Mouse (Mus musculus): ENCODE measurements around the gene Heatr5a. TPM values are rescaled to one million over a fixed set of nuclear protein-coding genes. Genes with fewer than 3 reads are reported as not detected.

The Heatr5a gene
- polyA plus RNA-seq, 1 experiment from 2014 or later, result 4.5 TPM

DNA sequence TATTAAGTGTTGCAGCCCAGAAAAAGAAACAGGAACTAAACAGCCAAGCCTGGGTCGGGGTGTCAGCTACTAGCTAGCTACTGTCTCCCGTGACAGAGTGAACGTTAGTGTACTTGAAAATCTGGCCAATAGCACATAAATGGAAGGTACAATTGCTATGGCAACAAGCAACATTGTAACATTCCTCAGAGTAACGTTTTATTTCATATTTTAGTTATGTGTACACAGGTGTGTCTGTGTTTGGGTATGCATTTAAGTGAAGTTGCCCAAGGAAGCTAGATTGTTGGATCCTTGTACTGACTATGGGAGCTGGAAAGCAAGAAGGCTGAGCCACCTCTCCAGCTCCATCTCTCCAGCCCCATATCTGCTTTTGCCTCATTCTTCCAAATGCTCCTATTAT, 31.3 kb downstream of the Heatr5a start:
- DNase-seq (ENCODE audit: low spot score), result no peak
- Histone ChIP-seq H3K27me3 (ENCODE audit: control insufficient read depth, insufficient read depth, low read length) (no peaks in the 10 kb centered on the region), H3K4me1 (replicated peaks; ENCODE audit: control insufficient read depth, insufficient read depth) (no peaks in the 10 kb centered on the region), H3K9me3 (ENCODE audit: control insufficient read depth, low read length) (no peaks in the 10 kb centered on the region), H3K27ac (replicated peaks) (no peak overlapping the region), H3K4me3 (ENCODE audit: low read depth, low read length) (no peak overlapping the region), H3K36me3 (ENCODE audit: control insufficient read depth, insufficient read depth, low read length) (peaks cover 4% of the 10 kb centered on the region; the same call in 1 of the 2 replicates), H3K9ac (ENCODE audit: low read length) (no peak overlapping the region), H3K4me2 (replicated peaks; ENCODE audit: low read depth) (no peak overlapping the region)
- TF ChIP-seq CTCF (IDR thresholded peaks at IDR 0.05; ENCODE audit: low read depth) (no peak), EP300 (optimal IDR thresholded peaks at IDR 0.05) (no peak)
- ATAC-seq (ENCODE audit: low FRiP score, low TSS enrichment), result no peak
- 53% methylated on average over 4 of the region's 4 CpGs for WGBS

DNA sequence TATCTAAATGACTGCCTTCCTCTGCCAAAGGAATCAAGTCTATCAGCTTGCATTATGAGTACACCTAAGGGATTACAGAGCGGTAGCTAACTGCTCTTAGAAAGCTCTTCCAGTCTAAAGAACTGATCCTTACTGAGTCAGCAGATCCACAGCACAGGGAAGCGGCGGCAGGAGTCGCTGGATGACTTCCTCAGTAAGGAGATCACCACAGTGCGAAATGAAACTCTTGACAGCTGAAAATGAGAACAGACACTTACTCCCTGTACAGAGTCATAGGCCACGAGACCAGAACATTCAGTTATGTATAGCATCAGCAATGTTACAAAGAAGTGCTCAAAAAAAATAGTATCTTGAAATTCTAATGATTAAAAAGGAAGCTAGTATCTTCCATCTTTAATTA, 33.2 kb downstream of the Heatr5a start:
- TF ChIP-seq CTCF (IDR thresholded peaks at IDR 0.05; ENCODE audit: low read depth), result no peak
- TF ChIP-seq EP300 (optimal IDR thresholded peaks at IDR 0.05), result no peak
- no peak overlapping the region for H3K27ac ChIP-seq (replicated peaks)
- no peak for ATAC-seq (ENCODE audit: low FRiP score, low TSS enrichment)
- whole genome bisulfite sequencing, result 86% methylated on average over 6 of the region's 6 CpGs
- no peak overlapping the region for H3K4me3 ChIP-seq (ENCODE audit: low read depth, low read length)
- no peaks in the 10 kb centered on the region for H3K27me3 ChIP-seq (ENCODE audit: control insufficient read depth, insufficient read depth, low read length)
- no peaks in the 10 kb centered on the region for H3K36me3 ChIP-seq (ENCODE audit: control insufficient read depth, insufficient read depth, low read length)
- H3K9ac ChIP-seq (ENCODE audit: low read length), result no peak overlapping the region
- H3K4me1 ChIP-seq (replicated peaks; ENCODE audit: control insufficient read depth, insufficient read depth), result no peaks in the 10 kb centered on the region
- no peak overlapping the region for H3K4me2 ChIP-seq (replicated peaks; ENCODE audit: low read depth)
- no peak for DNase-seq (ENCODE audit: low spot score)
- H3K9me3 ChIP-seq (ENCODE audit: control insufficient read depth, low read length), result no peaks in the 10 kb centered on the region

DNA sequence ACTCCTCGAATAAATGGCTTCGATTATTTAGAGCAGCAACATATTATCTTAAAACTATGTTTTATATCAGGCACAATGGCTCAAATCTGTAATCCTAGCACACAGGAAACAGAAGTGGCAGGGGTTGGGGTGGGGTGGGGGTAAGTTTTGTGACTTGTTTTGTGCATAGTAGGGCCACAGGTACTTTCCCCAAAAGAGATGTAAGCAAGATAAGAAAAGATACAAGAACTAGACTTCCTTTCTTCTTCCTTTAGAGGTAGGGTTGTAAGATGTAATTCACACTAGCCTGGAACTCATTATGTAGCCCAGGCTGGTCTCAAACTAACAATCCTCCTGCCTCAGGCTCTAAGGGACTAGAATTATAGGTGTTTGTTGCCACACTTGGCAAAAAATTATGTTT, 41.5 kb downstream of the Heatr5a start:
- no peak for TF ChIP-seq EP300 (optimal IDR thresholded peaks at IDR 0.05)
- no peak for TF ChIP-seq CTCF (IDR thresholded peaks at IDR 0.05; ENCODE audit: low read depth)
- WGBS, result 93% methylated on average over 2 of the region's 2 CpGs

DNA sequence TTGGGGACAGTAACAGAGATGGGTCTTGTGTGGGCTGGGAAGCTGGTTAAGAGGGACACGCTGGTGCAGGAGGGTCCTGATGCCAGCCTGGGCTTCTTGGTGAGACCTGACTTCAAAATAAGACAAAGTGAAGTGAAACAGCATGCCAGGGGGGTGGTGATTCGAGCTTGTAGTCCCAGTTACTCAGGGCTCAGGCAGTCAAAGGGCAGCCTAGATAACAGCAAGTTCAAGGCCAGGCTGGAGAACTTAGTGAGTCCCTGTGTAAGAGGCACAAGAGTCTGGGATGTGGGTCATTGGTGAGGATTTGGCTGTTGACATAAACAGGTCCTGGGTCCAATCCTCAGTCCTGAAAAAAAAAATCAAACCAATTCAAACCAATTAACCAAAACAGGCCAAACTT, 53.9 kb downstream of the Heatr5a start:
- WGBS, result 89% methylated on average over 2 of the region's 2 CpGs
- no peak overlapping the region for H3K4me2 ChIP-seq (replicated peaks; ENCODE audit: low read depth)
- ATAC-seq (ENCODE audit: low FRiP score, low TSS enrichment) (no peak), DNase-seq (ENCODE audit: low spot score) (no peak)
- no peaks in the 10 kb centered on the region for H3K27me3 ChIP-seq (ENCODE audit: control insufficient read depth, insufficient read depth, low read length)
- no peaks in the 10 kb centered on the region for H3K4me1 ChIP-seq (replicated peaks; ENCODE audit: control insufficient read depth, insufficient read depth)
- TF ChIP-seq EP300 (optimal IDR thresholded peaks at IDR 0.05) (no peak), CTCF (IDR thresholded peaks at IDR 0.05; ENCODE audit: low read depth) (no peak)
- no peak overlapping the region for H3K9ac ChIP-seq (ENCODE audit: low read length)
- peaks cover 4% of the 10 kb centered on the region for H3K36me3 ChIP-seq (ENCODE audit: control insufficient read depth, insufficient read depth, low read length)
- no peaks in the 10 kb centered on the region for H3K9me3 ChIP-seq (ENCODE audit: control insufficient read depth, low read length)
- no peak overlapping the region for H3K4me3 ChIP-seq (ENCODE audit: low read depth, low read length)
- H3K27ac ChIP-seq (replicated peaks), result no peak overlapping the region

More for the DNA sequence above, 41.5 kb downstream of the Heatr5a start:
- no peaks in the 10 kb centered on the region for H3K9me3 ChIP-seq (ENCODE audit: control insufficient read depth, low read length)
- no peaks in the 10 kb centered on the region for H3K27me3 ChIP-seq (ENCODE audit: control insufficient read depth, insufficient read depth, low read length)
- H3K4me1 ChIP-seq (replicated peaks; ENCODE audit: control insufficient read depth, insufficient read depth), result no peaks in the 10 kb centered on the region
- H3K9ac ChIP-seq (ENCODE audit: low read length), result no peak overlapping the region
- no peak overlapping the region for H3K4me3 ChIP-seq (ENCODE audit: low read depth, low read length)
- peaks cover 5% of the 10 kb centered on the region; the same call in 1 of the 2 replicates for H3K36me3 ChIP-seq (ENCODE audit: control insufficient read depth, insufficient read depth, low read length)
- no peak for ATAC-seq (ENCODE audit: low FRiP score, low TSS enrichment)
- no peak overlapping the region for H3K27ac ChIP-seq (replicated peaks)
- H3K4me2 ChIP-seq (replicated peaks; ENCODE audit: low read depth), result no peak overlapping the region
- no peak for DNase-seq (ENCODE audit: low spot score)

DNA sequence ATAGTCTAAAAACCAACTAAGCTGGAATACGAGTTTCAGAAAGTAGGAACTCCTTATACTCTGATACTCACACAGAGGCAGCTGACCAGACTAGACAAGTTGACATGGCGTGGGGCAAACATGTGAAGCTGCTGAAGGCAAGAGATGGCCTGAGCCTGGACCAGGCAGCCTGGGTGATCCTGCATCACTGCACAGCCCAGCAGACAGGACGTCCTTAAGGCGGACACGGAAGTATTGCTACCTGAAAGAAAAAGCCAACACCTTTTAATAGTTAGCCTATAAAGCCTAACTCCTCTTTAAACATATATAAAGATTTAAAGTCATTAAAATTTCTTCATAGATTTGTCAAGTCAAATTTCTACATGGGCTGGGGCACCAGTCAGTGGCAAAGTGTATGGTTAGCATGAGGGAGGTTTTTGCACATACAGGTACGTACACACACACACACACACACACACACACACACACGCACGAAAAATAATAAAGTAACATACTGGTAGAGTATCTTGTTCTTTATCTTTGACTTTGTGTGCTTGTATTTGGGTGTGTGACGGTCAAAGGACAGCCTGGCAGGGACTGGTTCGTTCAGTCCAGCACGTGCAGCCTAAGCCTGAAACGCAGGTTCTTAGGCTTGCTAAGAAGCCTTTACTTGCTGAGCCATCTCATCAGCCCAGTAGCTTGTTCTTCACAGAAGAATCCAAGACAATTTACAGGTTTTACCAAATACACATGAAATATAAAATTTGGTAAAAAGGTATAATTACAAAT, 56.0 kb downstream of the Heatr5a start:
- Histone ChIP-seq H3K4me3 (ENCODE audit: low read depth, low read length) (no peak overlapping the region), H3K4me1 (replicated peaks; ENCODE audit: control insufficient read depth, insufficient read depth) (no peaks in the 10 kb centered on the region), H3K4me2 (replicated peaks; ENCODE audit: low read depth) (no peak overlapping the region), H3K27ac (replicated peaks) (peak overlapping the region; percentile 35), H3K27me3 (ENCODE audit: control insufficient read depth, insufficient read depth, low read length) (no peaks in the 10 kb centered on the region), H3K36me3 (ENCODE audit: control insufficient read depth, insufficient read depth, low read length) (peaks cover 4% of the 10 kb centered on the region), H3K9me3 (ENCODE audit: control insufficient read depth, low read length) (no peaks in the 10 kb centered on the region), H3K9ac (ENCODE audit: low read length) (no peak overlapping the region)
- peak; percentile 78 for DNase-seq (ENCODE audit: low spot score)
- TF ChIP-seq CTCF (IDR thresholded peaks at IDR 0.05; ENCODE audit: low read depth), result no peak
- no peak for TF ChIP-seq EP300 (optimal IDR thresholded peaks at IDR 0.05)
- ATAC-seq (ENCODE audit: low FRiP score, low TSS enrichment), result peak; percentile 97
- WGBS, result 67% methylated on average over 12 of the region's 12 CpGs

DNA sequence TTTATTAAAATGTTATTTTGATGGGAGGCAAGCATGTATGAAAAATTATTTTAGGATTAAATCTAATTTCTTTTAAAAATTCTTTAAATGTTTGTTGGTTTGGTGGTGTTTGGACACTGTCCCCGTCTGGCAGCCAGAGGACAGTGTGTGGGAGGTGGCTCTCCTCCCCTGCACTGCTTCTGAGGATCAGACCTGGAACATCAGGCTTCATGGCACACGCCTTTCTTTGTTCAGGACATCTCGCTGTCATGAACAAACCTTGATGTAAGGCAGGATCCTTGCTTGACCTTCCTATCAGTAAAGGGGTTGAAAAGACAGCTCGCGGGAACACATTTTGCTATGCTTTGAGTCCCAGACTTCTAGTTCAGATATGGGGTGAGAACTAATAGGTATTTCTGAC, 61.9 kb downstream of the Heatr5a start:
- no peaks in the 10 kb centered on the region for H3K27me3 ChIP-seq (ENCODE audit: control insufficient read depth, insufficient read depth, low read length)
- no peaks in the 10 kb centered on the region for H3K9me3 ChIP-seq (ENCODE audit: control insufficient read depth, low read length)
- no peak overlapping the region for H3K9ac ChIP-seq (ENCODE audit: low read length)
- H3K4me3 ChIP-seq (ENCODE audit: low read depth, low read length), result no peak overlapping the region
- no peaks in the 10 kb centered on the region; the same call in 1 of the 2 replicates for H3K36me3 ChIP-seq (ENCODE audit: control insufficient read depth, insufficient read depth, low read length)
- H3K27ac ChIP-seq (replicated peaks), result no peak overlapping the region
- no peak overlapping the region for H3K4me2 ChIP-seq (replicated peaks; ENCODE audit: low read depth)
- TF ChIP-seq EP300 (optimal IDR thresholded peaks at IDR 0.05) (no peak), CTCF (IDR thresholded peaks at IDR 0.05; ENCODE audit: low read depth) (no peak)
- H3K4me1 ChIP-seq (replicated peaks; ENCODE audit: control insufficient read depth, insufficient read depth), result no peaks in the 10 kb centered on the region
- WGBS, result 86% methylated on average over 5 of the region's 5 CpGs
- DNase-seq (ENCODE audit: low spot score) (no peak), ATAC-seq (ENCODE audit: low FRiP score, low TSS enrichment) (no peak)
